Mouse (Mus musculus) C2C12 (cell line): Measurements from ENCODE around the gene 1520401A03Rik.

Source experiments
- MAX ChIP-seq: IDR thresholded peaks from one replicate; pipeline ENCODE4 v1.6.1; 2011; ENCODE audit warnings: mild to moderate bottlenecking, control low read depth
- MYOD1 ChIP-seq: IDR thresholded peaks from one replicate; pipeline ENCODE4 v1.6.1; 2011; ENCODE audit warnings: low read depth; ENCODE audit not compliant: control insufficient read depth, insufficient read length

DNA sequence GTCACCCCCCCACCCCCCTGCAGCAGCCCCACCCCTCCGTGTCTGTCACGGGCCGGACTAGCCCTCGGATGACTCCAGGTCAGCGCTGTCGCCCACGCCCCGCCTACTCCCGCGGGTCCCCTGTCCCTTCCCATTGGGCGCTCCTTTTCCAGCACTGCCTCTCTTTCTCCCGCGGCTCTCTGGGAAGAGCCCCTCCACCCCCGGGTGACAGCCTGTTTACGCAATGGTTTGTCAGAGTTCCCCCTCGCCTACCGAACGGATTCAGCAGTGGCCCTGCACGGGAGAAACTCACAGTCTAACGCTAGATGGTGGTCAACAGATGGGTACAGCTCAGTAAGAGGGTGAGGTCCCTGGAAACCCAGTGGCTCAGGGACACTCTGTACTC lies 4.2 kb upstream of the 1520401A03Rik start:
- TF ChIP-seq MYOD1 (no peak), MAX (no peak)
